Mouse (Mus musculus) heart, postnatal 25 days (tissue): Measurements from ENCODE around the gene Hspa5. TPM values are rescaled to one million over a fixed set of nuclear protein-coding genes. Genes with fewer than 3 reads are reported as not detected.
"Not testable (repeated sequence)": the region's sequence is repeated elsewhere in the genome, so short reads cannot be mapped to it uniquely, and the experiment has no call there.

Source experiments
- DNase-seq: peaks from one replicate; pipeline ENCODE4 v3.0.0; 2022; ENCODE audit warnings: low spot score
- intact Hi-C: fragments of 180-260 bp; cut with DNase I; formaldehyde crosslinking; loops from one replicate; pipeline ENCODE4 v1.15.1; 2025
- total RNA-seq, 2 experiments: library from RNA; stranded (reverse); gene quantifications; 2 replicates each; pipeline ENCODE4 v1.2.3; 2021

Gene Hspa5
- 100 to 1,000 TPM; 686 to 854 TPM for total RNA-seq

DNA sequence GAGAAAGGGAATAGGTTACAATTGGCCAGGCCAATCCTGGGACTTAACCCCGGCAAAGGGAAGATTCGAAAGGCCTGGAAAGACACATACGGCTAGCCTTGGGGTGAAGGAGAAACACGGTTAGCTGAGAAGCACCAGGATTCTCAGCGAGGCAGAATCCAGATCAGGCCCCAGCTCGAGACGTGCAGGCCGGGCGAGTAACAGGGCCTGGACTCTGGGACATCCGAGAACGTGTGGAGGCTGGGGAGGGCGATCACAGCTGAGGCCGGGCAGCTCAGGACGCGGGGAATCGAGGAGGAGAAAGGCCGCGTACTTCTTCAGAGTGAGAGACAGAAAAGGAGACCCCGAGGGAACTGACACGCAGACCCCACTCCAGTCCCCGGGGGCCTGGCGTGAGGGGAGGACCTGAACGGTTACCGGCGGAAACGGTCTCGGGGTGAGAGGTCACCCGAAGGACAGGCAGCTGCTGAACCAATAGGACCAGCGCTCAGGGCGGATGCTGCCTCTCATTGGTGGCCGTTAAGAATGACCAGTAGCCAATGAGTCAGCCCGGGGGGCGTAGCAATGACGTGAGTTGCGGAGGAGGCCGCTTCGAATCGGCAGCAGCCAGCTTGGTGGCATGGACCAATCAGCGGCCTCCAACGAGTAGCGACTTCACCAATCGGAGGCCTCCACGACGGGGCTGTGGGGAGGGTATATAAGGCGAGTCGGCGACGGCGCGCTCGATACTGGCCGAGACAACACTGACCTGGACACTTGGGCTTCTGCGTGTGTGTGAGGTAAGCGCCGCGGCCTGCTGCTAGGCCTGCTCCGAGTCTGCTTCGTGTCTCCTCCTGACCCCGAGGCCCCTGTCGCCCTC, at the start of gene Hspa5:
Gene Hspa5, plus strand, starts transcription at position 603 of the 859 bp plus-strand sequence.
- DNase-seq: peak; percentile 100
- intact Hi-C loops: loop anchor here (2.0 to 10.0 kb wide), 2 partner anchors 17 to 333 kb away; partner anchors contain the start of genes AI182371, Cntrl and Gapvd1

DNA sequence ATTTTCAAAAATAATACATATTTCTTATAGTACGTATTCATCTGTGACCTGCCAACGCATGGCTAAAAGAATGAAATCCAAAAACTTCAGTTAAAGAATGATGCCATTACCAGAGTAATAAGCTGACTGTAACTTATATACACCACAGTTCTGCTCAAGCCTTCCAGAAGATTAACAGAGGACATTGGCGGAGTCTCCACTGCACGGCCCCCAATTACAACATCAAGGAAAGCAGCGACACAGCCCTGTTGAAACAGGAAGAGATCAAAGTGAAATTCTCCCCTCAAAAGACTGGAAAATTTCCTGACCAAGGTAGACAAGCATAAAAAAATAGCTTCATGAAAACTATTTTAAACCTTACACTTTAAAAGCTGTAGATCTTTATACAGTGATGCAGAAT, 46.5 kb upstream of the Hspa5 start:
- intact Hi-C loops: no loop called here
- DNase-seq: no peak

DNA sequence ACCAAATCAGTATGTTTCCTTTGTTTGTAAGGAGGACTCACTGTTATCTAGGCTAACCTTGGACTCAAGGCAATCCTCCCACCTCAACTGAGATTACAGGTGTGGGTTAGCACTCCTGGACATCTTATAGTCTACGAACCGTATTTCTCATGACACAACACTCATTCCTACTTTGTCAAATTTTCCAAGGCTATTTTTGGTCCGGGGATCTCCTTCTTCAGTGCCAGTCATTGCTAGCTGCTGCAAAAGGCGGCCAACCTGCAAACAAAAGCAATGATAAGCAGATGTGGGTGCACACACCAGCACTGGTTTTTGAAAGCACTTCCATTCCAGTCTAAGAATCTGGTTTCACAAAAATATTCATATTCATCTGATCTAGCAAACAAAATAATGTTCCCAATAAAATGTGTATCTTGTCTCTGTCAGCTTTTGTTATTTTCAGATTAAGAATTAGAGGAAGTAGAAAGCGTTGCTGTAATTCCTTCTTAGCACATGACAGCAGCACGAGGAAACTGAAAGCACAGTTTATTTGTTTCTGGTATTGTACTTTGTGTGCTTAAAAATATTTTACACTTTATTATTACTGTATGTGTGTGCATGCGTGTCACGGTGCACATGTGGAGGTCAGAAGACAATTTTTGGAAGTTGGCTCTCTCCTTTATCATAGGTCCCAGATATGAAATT, 44.6 kb upstream of the Hspa5 start:
- intact Hi-C loops: no loop called here
- no peak for DNase-seq

DNA sequence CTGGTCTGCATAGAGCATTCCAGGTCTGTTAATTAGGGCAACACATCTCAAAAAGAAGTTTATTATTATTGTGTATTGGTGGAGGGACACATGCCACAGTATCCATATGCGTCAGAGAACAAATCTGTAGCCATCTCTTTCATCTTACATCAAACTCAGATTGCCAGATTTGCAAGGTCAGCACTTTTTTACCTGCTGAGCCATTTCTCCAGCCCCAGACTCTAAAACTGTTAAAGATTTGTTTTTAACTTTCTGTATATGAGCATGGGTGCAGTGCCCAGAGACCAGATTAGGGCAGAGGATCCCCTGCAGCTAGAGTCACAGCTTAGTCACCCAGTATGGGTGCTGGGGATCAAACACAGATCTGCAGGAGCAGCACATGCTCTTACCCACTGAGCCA, 35.1 kb upstream of the Hspa5 start:
- no peak for DNase-seq
- intact Hi-C loops: no loop called here

DNA sequence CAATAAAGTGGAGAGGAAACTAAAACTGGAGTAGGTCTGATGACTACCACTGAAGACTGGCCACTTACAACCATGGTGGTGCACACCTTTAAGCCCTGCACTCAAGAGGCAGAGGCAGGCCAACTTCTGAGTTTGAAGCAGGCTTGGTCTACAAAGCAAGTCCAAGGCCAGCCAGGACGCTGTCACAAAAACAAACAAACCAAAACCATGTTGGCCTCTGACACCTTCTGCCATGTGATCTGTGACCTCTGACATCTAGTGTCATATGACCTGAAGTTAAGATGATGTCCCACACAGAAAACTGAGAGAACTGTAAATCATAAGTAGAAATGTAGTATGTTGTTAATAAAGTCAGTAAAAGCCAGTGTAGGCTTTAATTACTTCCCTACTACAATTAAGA, 33.9 kb upstream of the Hspa5 start:
- DNase-seq: no peak
- intact Hi-C loops: no loop called here

DNA sequence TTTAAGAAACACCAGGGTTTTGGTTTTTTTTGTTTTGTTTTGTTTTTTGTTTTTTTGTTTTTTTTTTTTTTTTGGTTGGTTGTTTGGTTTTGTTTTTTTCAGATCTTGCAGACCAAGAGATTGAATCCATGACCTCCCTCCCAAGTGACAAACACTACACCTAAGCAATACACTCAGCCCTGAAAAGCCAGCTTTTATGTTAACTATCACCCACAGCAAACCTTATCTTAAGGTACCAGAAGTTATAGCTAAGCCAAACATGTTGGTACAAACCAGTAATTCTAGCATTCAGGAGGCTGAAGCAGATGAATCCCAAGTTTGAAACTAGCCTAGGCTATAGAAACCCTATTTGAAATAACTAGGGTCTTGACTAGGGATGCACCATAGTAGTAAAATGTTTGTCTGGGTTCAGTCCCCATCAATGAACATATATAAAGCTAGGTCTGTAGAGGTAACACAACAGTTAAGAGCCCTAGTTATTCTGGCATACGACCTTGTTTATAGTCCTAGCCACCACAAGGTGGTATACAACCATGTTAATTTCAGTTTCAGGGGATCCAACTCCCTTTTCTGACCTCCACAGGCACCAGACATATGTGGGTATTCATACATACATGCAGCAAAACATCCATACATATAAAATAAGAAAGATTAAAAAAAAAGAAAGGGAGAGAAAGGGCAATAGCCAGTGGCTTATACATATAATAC, 31.9 kb upstream of the Hspa5 start:
- intact Hi-C loops: no loop called here

DNA sequence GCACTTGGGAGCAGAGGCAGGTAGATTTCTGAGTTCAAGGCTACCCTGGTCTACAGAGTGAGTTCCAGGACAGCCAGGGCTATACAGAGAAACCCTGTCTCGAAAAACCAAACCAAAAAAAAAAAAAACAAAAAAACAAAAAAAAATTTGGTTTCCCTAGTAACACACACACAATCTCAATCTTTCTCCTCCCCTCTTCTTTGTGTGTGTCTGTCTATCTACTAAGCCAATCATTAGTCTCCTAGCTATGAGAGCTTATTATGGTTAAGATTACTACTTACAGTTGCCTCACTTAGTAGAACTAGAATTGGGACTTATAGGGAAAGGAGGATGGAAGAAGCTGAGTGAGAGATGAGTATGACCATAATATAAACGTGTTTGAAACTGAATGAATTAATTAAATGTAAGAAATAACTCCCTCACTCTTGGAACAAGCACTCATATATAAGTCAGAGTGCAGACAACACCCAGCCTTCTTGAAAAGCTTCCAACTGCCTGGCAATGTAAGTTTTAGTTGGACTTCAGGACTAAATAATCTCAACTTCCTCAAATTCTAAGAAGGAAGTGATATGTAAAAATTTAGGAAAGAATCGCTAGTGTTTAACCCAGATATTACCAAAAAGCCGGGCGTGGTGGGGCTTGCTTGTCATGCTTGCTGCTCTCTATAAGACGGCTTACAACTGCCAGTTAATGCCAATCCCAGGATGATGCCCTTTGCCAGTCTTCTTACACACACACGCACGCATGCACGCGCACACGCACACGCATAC, 30.2 kb upstream of the Hspa5 start:
- no peak for DNase-seq
- intact Hi-C loops: no loop called here

More for the DNA sequence above, 31.9 kb upstream of the Hspa5 start:
- DNase-seq: no peak

DNA sequence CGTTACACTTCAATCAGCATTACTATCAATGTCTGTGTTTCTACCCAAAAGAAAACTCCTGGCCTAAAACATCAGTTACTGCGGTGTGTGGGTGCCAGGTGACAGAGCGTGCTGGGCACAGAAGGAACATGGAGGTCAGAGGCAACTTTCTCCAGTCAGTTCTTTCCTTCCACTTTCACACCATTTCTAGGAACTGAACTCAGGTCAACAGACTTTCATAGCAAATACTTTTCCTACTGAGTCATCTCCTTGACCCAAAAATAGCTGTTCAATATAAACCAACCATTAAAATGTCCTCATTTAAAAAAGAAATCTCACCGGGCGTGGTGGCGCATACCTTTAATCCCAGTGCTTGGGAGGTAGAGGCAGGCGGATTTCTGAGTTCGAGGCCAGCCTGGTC, 29.1 kb upstream of the Hspa5 start:
- no peak for DNase-seq

DNA sequence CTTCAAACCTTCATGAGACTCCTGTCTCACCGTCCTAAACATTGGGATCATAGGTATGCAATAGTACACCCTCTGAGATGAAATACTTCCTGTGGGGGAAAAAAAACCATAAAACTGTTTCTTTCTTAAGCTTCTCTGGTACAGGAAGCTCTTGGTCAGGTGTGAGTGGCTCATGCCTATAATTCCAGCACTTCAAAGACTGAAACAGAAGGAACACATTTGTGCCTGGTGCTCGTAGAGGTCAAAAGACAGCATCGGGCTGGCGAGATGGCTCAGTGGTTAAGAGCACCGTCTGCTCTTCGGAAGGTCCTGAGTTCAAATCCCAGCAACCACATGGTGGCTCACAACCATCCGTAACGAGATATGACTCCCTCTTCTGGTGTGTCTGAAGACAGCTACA, 27.3 kb upstream of the Hspa5 start:
- DNase-seq: no peak
- intact Hi-C loops: no loop called here

More for the DNA sequence above, 29.1 kb upstream of the Hspa5 start:
- intact Hi-C loops: no loop called here

DNA sequence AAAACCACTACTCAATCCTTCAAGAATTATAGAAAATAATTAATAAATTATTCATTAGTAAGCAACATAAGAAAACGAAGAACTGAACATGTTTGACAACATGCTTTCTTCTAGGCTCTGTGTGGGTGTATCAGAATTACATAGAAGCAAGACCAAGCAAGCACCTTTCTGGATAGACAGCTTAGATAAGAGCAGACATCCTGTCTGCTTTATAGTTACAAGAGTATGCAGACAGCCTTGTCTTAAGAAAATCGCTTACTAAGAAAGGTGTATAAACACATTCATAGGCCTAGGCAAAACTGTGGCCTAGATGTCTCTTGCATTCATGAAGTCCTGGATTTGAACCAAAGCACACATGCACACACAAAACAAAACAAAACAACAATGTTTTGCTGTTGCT, 26.1 kb upstream of the Hspa5 start:
- no peak for DNase-seq
- intact Hi-C loops: no loop called here

DNA sequence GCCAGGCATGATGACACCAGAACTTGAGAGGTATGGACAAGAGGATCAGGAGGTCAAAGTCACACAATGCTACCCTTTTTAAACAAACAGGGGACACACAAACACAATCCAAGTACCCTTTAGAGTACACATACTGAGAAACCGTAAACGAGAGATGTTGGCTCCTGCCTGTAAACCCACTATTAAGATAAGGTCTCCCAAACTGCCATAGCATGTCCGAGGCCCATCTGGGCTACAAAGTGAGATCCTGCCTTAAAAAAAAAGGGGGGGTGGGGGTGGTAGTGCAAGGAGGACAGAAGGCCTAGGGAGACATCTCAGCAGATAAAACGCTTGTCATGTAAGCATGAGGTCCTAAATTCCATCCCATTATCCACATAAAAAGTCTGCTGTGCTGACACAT, 23.3 kb upstream of the Hspa5 start:
- no peak for DNase-seq
- intact Hi-C loops: no loop called here

DNA sequence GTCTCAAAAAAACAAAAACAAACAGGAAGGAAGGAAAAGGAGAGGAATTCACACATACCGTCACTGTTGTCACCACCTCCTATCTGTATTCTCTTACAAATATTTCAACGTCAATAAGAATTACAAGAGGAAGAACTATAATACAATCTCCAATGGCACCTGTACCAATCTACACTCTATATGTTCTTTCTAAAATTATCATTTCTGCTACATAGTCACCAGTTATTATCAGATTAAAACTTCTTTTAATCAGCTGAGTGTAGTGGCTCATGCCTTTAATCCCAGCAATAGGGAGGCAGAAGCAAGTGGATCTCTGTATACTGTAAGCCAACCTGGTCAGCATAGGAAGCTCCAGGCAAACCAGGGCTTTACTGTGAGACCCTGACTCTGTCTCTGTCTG, 21.5 kb upstream of the Hspa5 start:
- intact Hi-C loops: no loop called here
- DNase-seq: no peak

DNA sequence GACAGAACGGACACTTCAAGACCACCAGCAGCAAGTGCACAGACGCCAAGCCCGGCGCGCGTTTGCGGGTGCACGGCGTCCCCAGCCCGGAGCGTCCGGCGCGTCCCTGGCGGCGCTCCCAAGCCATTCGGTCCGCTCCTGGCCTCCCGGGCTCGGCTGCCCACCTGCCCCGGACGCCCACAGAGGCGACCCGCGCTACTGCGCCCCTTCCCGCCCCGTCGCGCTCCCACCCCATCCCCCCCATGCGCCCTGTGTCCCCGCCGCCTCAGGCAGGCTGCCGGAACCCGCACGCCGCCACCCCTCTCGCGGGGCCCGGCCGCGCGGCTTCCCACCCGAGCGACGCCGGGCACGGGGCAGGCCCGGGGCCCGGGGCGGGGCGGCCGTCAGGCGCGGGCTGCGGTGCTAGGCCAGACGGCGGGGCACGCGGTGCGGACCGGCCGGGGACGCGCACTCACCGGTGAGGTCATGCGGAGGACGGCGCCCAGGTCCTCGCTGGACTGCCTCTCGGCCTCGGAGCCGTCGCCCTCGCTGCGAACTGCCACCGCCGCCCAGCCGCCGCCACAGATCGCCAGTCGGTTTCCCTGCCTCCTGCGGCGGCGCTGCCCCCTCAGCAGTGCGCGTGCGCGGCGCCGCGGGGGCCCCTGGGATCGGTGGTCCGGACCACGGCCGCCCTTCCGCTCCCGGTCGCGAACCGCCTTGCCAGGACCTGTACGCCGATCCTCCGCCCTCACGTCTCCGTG, 17.8 kb upstream of the Hspa5 start:
- intact Hi-C loops: loop anchor here (2.0 kb wide), 1 partner anchor 19 kb away; no protein-coding TSS in a partner anchor
- DNase-seq: peak; percentile 77

DNA sequence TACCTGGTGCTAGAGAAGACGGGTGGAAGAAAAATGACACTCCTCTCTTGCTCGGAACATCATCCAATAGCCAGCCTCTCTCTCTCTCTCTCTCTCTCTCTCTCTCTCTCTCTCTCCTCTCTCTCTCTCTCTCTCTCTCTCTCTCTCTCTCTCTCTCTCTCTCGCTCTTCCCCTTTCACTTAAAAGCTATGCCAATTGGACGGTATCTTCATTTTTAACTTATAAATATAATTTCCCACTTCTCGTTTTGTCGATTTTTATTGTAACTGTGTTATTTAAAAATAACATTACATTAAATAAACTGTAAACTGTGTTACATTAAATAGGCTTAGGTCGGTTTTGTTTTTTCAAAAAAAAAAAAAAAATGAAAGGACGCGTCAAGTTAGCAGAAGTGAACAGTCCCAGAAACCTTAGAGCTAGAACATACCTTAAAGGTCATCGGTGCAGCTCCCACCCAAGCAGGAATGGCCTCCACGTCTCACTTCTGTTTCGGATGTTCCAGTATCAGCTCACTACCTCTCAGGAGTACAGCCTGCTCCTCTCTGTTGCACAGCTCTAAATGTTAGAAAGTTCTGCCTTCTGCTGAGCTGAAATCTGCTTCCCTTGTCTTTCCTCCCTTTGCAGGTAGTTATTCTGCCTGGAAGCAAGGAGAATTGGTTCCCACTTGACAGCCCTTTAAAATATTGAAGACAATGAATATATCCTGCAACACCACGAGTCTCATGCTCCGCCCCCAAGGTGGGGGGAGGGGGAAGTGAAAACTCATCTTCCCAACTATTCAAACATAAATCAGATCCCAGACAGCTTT, 17.0 kb upstream of the Hspa5 start, which contains the start of gene Gapvd1:
Gene Gapvd1, minus strand, starts transcription at position 682 of the 808 bp plus-strand sequence.
- intact Hi-C loops: loop anchor here (2.0 kb wide), 1 partner anchor 18 kb away; no protein-coding TSS in a partner anchor
- DNase-seq: no peak

DNA sequence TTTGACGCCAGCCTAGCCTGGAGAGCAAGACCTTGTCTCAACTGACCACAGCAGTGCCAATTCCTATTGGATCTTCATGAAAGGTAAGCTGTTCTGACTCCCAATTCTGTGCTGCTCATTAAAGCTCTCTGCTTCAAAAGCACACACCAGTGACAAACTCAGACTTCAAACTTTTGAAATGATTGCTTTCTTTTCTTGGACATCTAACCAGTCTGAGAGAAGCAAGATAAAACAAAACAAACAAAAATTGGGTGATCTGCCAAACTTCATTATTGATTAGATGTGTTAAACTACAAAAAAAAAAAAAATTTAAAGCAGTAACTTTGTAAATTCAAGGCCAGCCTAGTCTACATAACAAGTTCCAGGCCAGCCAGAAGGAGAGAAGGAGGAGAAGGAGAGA, 14.4 kb upstream of the Hspa5 start:
- intact Hi-C loops: no loop called here
- DNase-seq: no peak

DNA sequence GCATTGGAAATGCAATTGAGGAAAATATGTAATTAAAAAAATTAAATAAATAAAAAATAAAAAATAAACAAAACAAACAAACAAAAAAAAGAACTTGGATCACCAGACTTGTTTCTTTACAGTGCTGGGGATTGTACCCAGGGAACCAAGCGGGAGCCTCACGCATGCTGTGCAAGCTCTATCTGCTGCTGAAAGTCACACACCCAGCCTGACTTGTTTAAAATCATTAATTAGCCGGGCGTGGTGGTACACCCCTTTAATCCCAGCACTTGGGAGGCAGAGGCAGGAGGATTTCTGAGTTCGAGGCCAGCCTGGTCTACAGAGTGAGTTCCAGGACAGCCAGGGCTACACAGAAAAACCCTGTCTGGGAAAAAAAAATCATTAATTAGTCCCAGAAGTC, 10.5 kb upstream of the Hspa5 start:
- intact Hi-C loops, DNase-seq: not testable (repeated sequence)

DNA sequence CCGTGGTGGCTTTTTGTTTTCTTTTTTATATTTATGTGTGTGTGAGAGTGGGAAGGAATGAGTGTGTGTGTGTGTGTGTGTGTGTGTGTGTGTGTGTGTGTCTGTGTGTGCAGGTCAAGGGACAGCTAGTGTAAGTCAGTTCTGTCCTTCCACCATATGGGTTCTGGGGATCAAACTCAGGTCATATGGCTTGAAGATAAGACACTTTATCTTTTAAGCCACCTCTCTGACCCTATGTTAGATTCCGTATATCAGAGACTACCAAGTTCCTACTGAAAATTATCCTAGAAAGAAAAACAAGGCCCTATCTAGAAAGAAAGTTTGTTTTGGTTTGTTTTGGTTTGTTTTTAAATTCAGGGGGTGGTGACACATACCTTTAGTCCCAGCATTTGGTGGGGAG, 9.6 kb upstream of the Hspa5 start:
- intact Hi-C loops: no loop called here
- no peak for DNase-seq

DNA sequence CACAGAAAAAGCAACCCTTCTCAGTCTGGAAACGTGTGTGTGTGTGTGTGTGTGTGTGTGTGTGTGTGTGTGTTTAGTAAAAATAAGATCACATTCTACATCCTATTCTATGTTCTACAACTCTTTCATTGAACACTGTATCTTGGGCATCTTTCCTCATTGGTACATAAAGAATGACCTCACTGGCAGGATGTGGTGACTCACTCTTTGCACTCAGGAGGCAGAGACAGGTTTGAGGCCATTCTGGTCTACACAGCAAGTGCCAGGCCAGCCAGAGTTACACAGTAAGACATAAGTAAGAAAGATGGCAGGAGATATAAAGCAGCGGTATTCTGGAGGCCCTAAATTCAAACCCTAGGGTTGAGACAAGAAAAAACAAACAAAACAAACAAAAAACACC, 8.9 kb upstream of the Hspa5 start:
- DNase-seq: no peak
- intact Hi-C loops: no loop called here
